Mouse (Mus musculus): ENCODE results near the gene Olfr1000.
A peak's percentile ranks its signal among the peaks of the same experiment; 100 is the strongest.
"Not testable (repeated sequence)": the region's sequence is repeated elsewhere in the genome, so short reads cannot be mapped to it uniquely, and the experiment has no call there.

Olfr1000 gene

DNA sequence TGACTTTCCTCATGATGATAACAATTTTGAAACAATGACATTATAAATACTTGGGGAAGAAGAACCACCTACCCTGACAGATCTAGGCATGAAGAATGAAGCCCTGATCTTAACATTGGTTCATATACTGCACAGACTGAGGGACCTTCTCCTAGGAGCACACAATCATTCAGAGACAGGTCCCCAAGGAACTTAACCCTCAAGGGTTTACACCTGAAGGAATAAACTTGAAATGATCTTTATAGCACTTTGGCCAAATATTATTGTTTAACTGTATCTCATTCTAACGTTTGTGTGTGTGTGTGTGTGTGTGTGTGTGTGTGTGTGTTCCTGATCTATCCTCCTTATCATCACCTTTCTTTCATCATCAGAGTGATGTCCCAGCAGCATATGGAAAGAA, at the start of gene Olfr1000:
TSS of gene Olfr1000 (minus strand) at position 101 of the 400 bp plus-strand sequence.
- DNase-seq (ENCODE audit: low read depth): no peak

- DNase-seq (ENCODE audit: low read depth): no peak
Measured at GRCm38 (mm10) chr2:85650604-85651003, 38.9 kb upstream of the Olfr1000 start, which contains the start of gene Olfr1002. TSS of gene Olfr1002 (minus strand) at chr2:85650704.

DNA sequence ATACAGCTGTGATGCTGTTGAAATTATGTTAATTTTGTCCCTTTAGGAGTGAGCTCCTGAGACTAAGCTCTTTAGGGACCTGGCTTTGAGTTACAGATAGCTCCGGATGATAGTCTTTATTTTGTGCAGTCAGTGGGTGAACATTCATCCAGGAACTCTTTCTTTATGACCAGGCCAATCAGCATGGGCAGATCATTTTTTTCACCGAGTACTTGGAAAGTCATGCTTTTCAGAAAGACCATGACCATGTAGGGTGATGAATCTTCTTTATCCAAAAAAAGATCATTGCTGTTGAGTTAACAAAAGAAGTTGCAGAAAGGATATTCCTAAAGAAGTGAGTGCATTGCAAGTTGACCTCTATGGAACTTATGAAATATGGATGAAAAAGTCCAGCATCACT, 23.1 kb downstream of the Olfr1000 start, which contains the start of gene Olfr998:
TSS of gene Olfr998 (plus strand) at position 301 of the 400 bp plus-strand sequence.
- DNase-seq (ENCODE audit: low read depth): not testable (repeated sequence)

- no peak for DNase-seq (ENCODE audit: low read depth)
Measured at GRCm38 (mm10) chr2:85578915-85579314, 32.8 kb downstream of the Olfr1000 start, which contains the start of gene Olfr996. TSS of gene Olfr996 (plus strand) at chr2:85579215.

DNA sequence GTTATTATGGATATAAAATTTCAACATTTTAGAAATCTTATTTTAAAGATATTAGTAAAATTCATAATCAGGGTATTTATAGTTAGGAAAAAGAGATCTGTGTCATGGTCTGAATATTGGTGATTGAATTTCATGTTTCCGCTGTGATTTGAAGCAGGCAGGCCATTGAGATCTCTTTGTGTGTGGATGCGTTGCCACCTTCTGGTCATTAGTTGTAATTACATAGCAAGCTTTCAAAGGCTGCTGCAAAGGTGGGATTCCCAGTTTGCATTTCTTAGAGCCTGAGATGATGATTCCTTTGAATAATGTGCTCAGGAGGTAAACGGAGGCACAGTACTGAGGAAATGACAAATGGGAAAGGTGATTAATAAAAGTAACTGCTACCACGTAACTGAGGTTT, 50.5 kb downstream of the Olfr1000 start:
- peak; percentile 69 for DNase-seq (ENCODE audit: low read depth)

DNA sequence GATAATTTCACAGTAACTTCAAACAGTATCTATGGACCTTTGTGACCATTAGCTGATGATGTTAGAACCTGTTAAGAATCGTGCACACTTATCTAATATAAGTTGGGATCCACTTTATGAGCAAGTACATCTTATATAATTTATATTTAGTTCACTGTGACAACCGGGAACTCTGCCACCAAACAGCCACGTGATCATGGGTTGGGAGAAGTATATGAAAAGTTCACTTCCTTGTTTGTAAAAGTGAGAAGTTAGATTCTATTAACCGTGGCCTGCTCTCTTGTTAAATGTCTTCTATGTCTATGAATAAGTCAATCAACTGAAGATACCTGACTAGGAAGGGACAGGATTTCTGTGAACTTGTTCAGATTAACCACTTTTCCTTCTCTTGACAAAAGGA, 51.5 kb downstream of the Olfr1000 start:
- DNase-seq (ENCODE audit: low read depth): no peak

All from NIH3T3 (cell line).